15 mouse cellular contexts compared by ENCODE assay signal in genomic region chr2:139582766-139583165, GRCm38 (mm10).
A peak's percentile ranks its signal among the peaks of the same experiment; 100 is the strongest.
DNase-seq lines count a peak whose midpoint lies in the region; ATAC-seq and TF ChIP-seq lines count a peak whose summit lies in the region.
"Had no signal": no experiment of that assay in that cellular context is flagged by ENCODE, and none has a peak within 500 bp of the region (broad histone marks: within the 10 kb centered on the region; RNA-seq: fewer than 3 reads in every experiment).

No protein-coding gene starts in this region.

- no peak overlapping the region for H3K27ac ChIP-seq in lung, embryonic 16.5 days (ENCODE audit: low read length)
- H3K27ac ChIP-seq: embryonic facial prominence, embryonic 15.5 days; lung, embryonic 15.5 days had no signal

- H3K4me3 ChIP-seq in lung, embryonic 16.5 days (ENCODE audit: low read length), result no peak overlapping the region
- H3K4me3 ChIP-seq: embryonic facial prominence, embryonic 15.5 days; lung, embryonic 15.5 days; myocyte had no signal

- no peak overlapping the region for H3K9ac ChIP-seq in lung, embryonic 16.5 days (ENCODE audit: low read length)
- H3K9ac ChIP-seq: embryonic facial prominence, embryonic 15.5 days; lung, embryonic 15.5 days had no signal

- no peak overlapping the region for H3K4me2 ChIP-seq in lung, embryonic 16.5 days (ENCODE audit: low read depth, low read length)
- H3K4me2 ChIP-seq: embryonic facial prominence, embryonic 15.5 days; lung, embryonic 15.5 days had no signal

- ATAC-seq in lung, embryonic 16.5 days (ENCODE audit: low read depth), result 0 out of 2 replicates have a peak, but pooled peaks have one; percentile 20
- no peak; the same call in 1 of the 2 replicates for ATAC-seq in frontal cortex, adult (ENCODE audit: low TSS enrichment)
- ATAC-seq: forebrain, embryonic 16.5 days; Patski had no signal

- peak; percentile 3 to 4 for DNase-seq in heart, postnatal 10 days
- DNase-seq in heart, postnatal 25 days (ENCODE audit: low spot score), result no peak
- DNase-seq in lung, postnatal 14 days, result no peak
- peak; percentile 29 for DNase-seq in brain, embryonic 14.5 days (ENCODE audit: low read depth)
- DNase-seq in cerebellum, postnatal 25 days, result peak; percentile 39 to 61
- no peak for DNase-seq in retina, embryonic 14.5 days (ENCODE audit: low spot score)
- DNase-seq: left cerebral cortex, postnatal 4 days; thymus, postnatal 25 days had no signal

- intact Hi-C loops in heart, postnatal 10 days (cut with DNase I), result no loop called here
- intact Hi-C loops in heart, postnatal 25 days (cut with DNase I), result no loop called here

- H3K4me1 ChIP-seq in lung, embryonic 16.5 days (replicated peaks; ENCODE audit: control insufficient read depth, insufficient read depth, low read length), result no peaks in the 10 kb centered on the region
- H3K4me1 ChIP-seq: embryonic facial prominence, embryonic 15.5 days; lung, embryonic 15.5 days had no signal

- 28% methylated on average over 6 of the region's 6 CpGs for WGBS in lung, embryonic 16.5 days

- no peak for TF ChIP-seq POLR2A in brain, embryonic 14.5 days (IDR thresholded peaks at IDR 0.05; ENCODE audit: borderline replicate concordance, extremely low read depth, insufficient read depth, insufficient read length, poor library complexity, severe bottlenecking)

- peak; percentile 29; the same call in 1 of the 2 replicates for TF ChIP-seq CTCF in brain, embryonic 14.5 days (IDR thresholded peaks at IDR 0.05; ENCODE audit: borderline replicate concordance, extremely low read depth, insufficient read depth, insufficient read length)

- H3K27me3 ChIP-seq in lung, embryonic 16.5 days (ENCODE audit: control insufficient read depth, insufficient read depth, low read depth, low read length), result no peaks in the 10 kb centered on the region
- H3K27me3 ChIP-seq: embryonic facial prominence, embryonic 15.5 days; lung, embryonic 15.5 days had no signal

- H3K36me3 ChIP-seq in lung, embryonic 16.5 days (ENCODE audit: control insufficient read depth, insufficient read depth, low read length), result no peaks in the 10 kb centered on the region
- H3K36me3 ChIP-seq: embryonic facial prominence, embryonic 15.5 days; lung, embryonic 15.5 days had no signal

- no peaks in the 10 kb centered on the region for H3K9me3 ChIP-seq in lung, embryonic 16.5 days (ENCODE audit: control insufficient read depth, low read length)
- H3K9me3 ChIP-seq: embryonic facial prominence, embryonic 15.5 days; lung, embryonic 15.5 days had no signal

Comparison
In these comparisons a context has a peak if more than half of its experiments do, and no peak if none do; other contexts are left out.
1. DNase-seq: peak in heart, postnatal 10 days (2 of 2), brain, embryonic 14.5 days (single experiment) and cerebellum, postnatal 25 days (2 of 2); none in heart, postnatal 25 days (single experiment), lung, postnatal 14 days (single experiment) and retina, embryonic 14.5 days (single experiment).